ENCODE assay signal across 24 mouse cellular contexts in the genomic region with DNA sequence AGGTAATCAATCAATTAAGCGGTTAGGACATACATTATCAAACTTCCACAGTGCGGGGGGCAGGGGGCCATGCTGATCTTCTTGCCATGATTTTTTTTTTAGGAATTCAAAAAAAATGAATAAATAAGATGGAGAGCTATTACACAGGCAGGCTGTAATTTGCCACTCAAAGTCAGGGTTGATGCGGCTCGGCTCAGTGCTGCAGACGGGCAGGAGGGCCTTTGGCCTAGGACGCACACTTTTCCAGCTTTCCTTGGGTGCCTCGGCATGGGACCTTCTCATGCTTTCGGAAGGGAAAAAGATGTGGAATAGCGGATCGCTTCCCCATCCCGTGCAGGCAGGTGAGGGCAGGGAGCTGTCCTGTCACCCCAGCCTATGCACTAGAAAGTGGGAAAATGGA.
DNase-seq lines count a peak whose midpoint lies in the region; ATAC-seq lines count a peak whose summit lies in the region.
"Had no signal": no experiment of that assay in that cellular context is flagged by ENCODE, and none has a peak within 500 bp of the region (broad histone marks: within the 10 kb centered on the region; RNA-seq: fewer than 3 reads in every experiment).

No protein-coding gene starts in this region.

- no peak for ATAC-seq in hindbrain, embryonic 13.5 days (ENCODE audit: low FRiP score)
- ATAC-seq in hindbrain, embryonic 11.5 days (ENCODE audit: low FRiP score): no peak
- ATAC-seq in midbrain, embryonic 15.5 days (replicated peaks): no peak
- peak; percentile 61; the same call in 1 of the 2 replicates for ATAC-seq in forebrain, embryonic 16.5 days
- ATAC-seq in hindbrain, embryonic 16.5 days: no peak
- ATAC-seq: intestine, embryonic 16.5 days had no signal

- H3K36me3 ChIP-seq in hindbrain, embryonic 13.5 days: no peaks in the 10 kb centered on the region
- H3K36me3 ChIP-seq in hindbrain, embryonic 11.5 days (ENCODE audit: control insufficient read depth, insufficient read depth, low read length): no peaks in the 10 kb centered on the region
- H3K36me3 ChIP-seq in midbrain, embryonic 15.5 days (replicated peaks): no peaks in the 10 kb centered on the region
- H3K36me3 ChIP-seq in midbrain, embryonic 10.5 days: no peaks in the 10 kb centered on the region
- no peaks in the 10 kb centered on the region for H3K36me3 ChIP-seq in forebrain, embryonic 16.5 days (ENCODE audit: control insufficient read depth, insufficient read depth)
- H3K36me3 ChIP-seq in hindbrain, embryonic 16.5 days (ENCODE audit: control insufficient read depth, insufficient read depth, low read length): no peaks in the 10 kb centered on the region
- H3K36me3 ChIP-seq: embryonic facial prominence, embryonic 12.5 days; heart, embryonic 13.5 days; limb, embryonic 12.5 days; liver, embryonic 15.5 days had no signal

- DNase-seq in hindbrain, embryonic 11.5 days (ENCODE audit: low spot score): no peak
- no peak for DNase-seq in midbrain, embryonic 10.5 days (ENCODE audit: low spot score)
- DNase-seq in left cerebral cortex, postnatal 10 days (ENCODE audit: extremely low spot score in 1 of 2, low spot score in 2 of 2): no peak
- DNase-seq: adrenal gland, postnatal 25 days; B cell, adult 2 months; cerebellum, adult 11-12 months; cerebellum, adult 9-11 months; embryo, embryonic 11 days; heart, postnatal 10 days; kidney, adult 8-10 months; kidney, postnatal 4 days; lung, embryonic 14.5 days; lung, postnatal 14 days; thymus, adult 2 months had no signal

- peak overlapping the region; percentile 81 for H3K27ac ChIP-seq in hindbrain, embryonic 13.5 days
- H3K27ac ChIP-seq in hindbrain, embryonic 11.5 days (ENCODE audit: low read depth, low read length): no peak overlapping the region
- peak overlapping the region; percentile 39; the same call in 1 of the 2 replicates for H3K27ac ChIP-seq in midbrain, embryonic 15.5 days
- no peak overlapping the region for H3K27ac ChIP-seq in midbrain, embryonic 10.5 days (replicated peaks)
- H3K27ac ChIP-seq in forebrain, embryonic 16.5 days (ENCODE audit: low read length): peak overlapping the region; percentile 66
- H3K27ac ChIP-seq in hindbrain, embryonic 16.5 days (ENCODE audit: low read depth, low read length): peak overlapping the region; percentile 31; the same call in 1 of the 2 replicates
- H3K27ac ChIP-seq: embryonic facial prominence, embryonic 12.5 days; heart, embryonic 13.5 days; kidney, postnatal 0 days; limb, embryonic 12.5 days; liver, embryonic 15.5 days had no signal

- 56% methylated on average over 11 of the region's 11 CpGs for WGBS in hindbrain, embryonic 13.5 days
- WGBS in hindbrain, embryonic 11.5 days: 71% methylated on average over 11 of the region's 11 CpGs
- WGBS in midbrain, embryonic 15.5 days: 68% methylated on average over 11 of the region's 11 CpGs
- 80% methylated on average over 11 of the region's 11 CpGs for WGBS in midbrain, embryonic 10.5 days
- 48% methylated on average over 11 of the region's 11 CpGs for WGBS in forebrain, embryonic 16.5 days
- 68% methylated on average over 11 of the region's 11 CpGs for WGBS in hindbrain, embryonic 16.5 days

- no peak overlapping the region for H3K9ac ChIP-seq in hindbrain, embryonic 13.5 days
- H3K9ac ChIP-seq in hindbrain, embryonic 11.5 days (ENCODE audit: low read depth, low read length): no peak overlapping the region
- no peak overlapping the region for H3K9ac ChIP-seq in midbrain, embryonic 15.5 days
- peak overlapping the region; percentile 37 for H3K9ac ChIP-seq in forebrain, embryonic 16.5 days (replicated peaks; ENCODE audit: low read depth, low read length)
- no peak overlapping the region for H3K9ac ChIP-seq in hindbrain, embryonic 16.5 days (ENCODE audit: low read depth, low read length)
- H3K9ac ChIP-seq: embryonic facial prominence, embryonic 12.5 days; heart, embryonic 13.5 days; limb, embryonic 12.5 days; liver, embryonic 15.5 days; lung, embryonic 14.5 days had no signal

- no peak overlapping the region for H3K4me2 ChIP-seq in hindbrain, embryonic 13.5 days
- H3K4me2 ChIP-seq in hindbrain, embryonic 11.5 days (replicated peaks; ENCODE audit: low read depth, low read length): no peak overlapping the region
- no peak overlapping the region for H3K4me2 ChIP-seq in midbrain, embryonic 15.5 days
- H3K4me2 ChIP-seq in forebrain, embryonic 16.5 days (ENCODE audit: low read length): no peak overlapping the region
- peak overlapping the region; percentile 11; the same call in 1 of the 2 replicates for H3K4me2 ChIP-seq in hindbrain, embryonic 16.5 days (ENCODE audit: low read length)
- H3K4me2 ChIP-seq: embryonic facial prominence, embryonic 12.5 days; heart, embryonic 13.5 days; limb, embryonic 12.5 days; liver, embryonic 15.5 days; lung, embryonic 14.5 days had no signal

- no peaks in the 10 kb centered on the region for H3K9me3 ChIP-seq in hindbrain, embryonic 13.5 days
- H3K9me3 ChIP-seq in hindbrain, embryonic 11.5 days (ENCODE audit: control insufficient read depth, low read length): no peaks in the 10 kb centered on the region
- H3K9me3 ChIP-seq in midbrain, embryonic 15.5 days: no peaks in the 10 kb centered on the region
- no peaks in the 10 kb centered on the region for H3K9me3 ChIP-seq in midbrain, embryonic 10.5 days (replicated peaks)
- no peaks in the 10 kb centered on the region for H3K9me3 ChIP-seq in forebrain, embryonic 16.5 days (ENCODE audit: control insufficient read depth, low read length)
- no peaks in the 10 kb centered on the region for H3K9me3 ChIP-seq in hindbrain, embryonic 16.5 days (ENCODE audit: control insufficient read depth, low read length)
- H3K9me3 ChIP-seq: embryonic facial prominence, embryonic 12.5 days; heart, embryonic 13.5 days; limb, embryonic 12.5 days; liver, embryonic 15.5 days had no signal

- H3K4me3 ChIP-seq in hindbrain, embryonic 13.5 days: no peak overlapping the region
- no peak overlapping the region for H3K4me3 ChIP-seq in hindbrain, embryonic 11.5 days (ENCODE audit: low read depth, low read length)
- H3K4me3 ChIP-seq in midbrain, embryonic 15.5 days: no peak overlapping the region
- H3K4me3 ChIP-seq in midbrain, embryonic 10.5 days: no peak overlapping the region
- no peak overlapping the region for H3K4me3 ChIP-seq in forebrain, embryonic 16.5 days (replicated peaks; ENCODE audit: low read length)
- H3K4me3 ChIP-seq in hindbrain, embryonic 16.5 days (ENCODE audit: low read length): no peak overlapping the region
- H3K4me3 ChIP-seq: embryonic facial prominence, embryonic 12.5 days; heart, embryonic 13.5 days; limb, embryonic 12.5 days; liver, embryonic 15.5 days had no signal

- peaks cover 26% of the 10 kb centered on the region for H3K4me1 ChIP-seq in hindbrain, embryonic 13.5 days (replicated peaks)
- no peaks in the 10 kb centered on the region for H3K4me1 ChIP-seq in hindbrain, embryonic 11.5 days (replicated peaks; ENCODE audit: control insufficient read depth, insufficient read depth, low read length)
- H3K4me1 ChIP-seq in midbrain, embryonic 15.5 days: peaks cover 12% of the 10 kb centered on the region; the same call in 1 of the 2 replicates
- H3K4me1 ChIP-seq in midbrain, embryonic 10.5 days: peaks cover 4% of the 10 kb centered on the region; the same call in 1 of the 2 replicates
- peaks cover 11% of the 10 kb centered on the region for H3K4me1 ChIP-seq in forebrain, embryonic 16.5 days (replicated peaks; ENCODE audit: control insufficient read depth, insufficient read depth, low read length)
- 0 out of 2 replicates have a peak, but pooled peaks cover 4% of the 10 kb centered on the region for H3K4me1 ChIP-seq in hindbrain, embryonic 16.5 days (ENCODE audit: control insufficient read depth, insufficient read depth, low read depth, low read length)
- H3K4me1 ChIP-seq: embryonic facial prominence, embryonic 12.5 days; heart, embryonic 13.5 days; limb, embryonic 12.5 days; liver, embryonic 15.5 days had no signal

- intact Hi-C loops in left cerebral cortex, postnatal 10 days (cut with DNase I): no loop called here

- no peaks in the 10 kb centered on the region for H3K27me3 ChIP-seq in hindbrain, embryonic 13.5 days
- H3K27me3 ChIP-seq in hindbrain, embryonic 11.5 days (ENCODE audit: control insufficient read depth, insufficient read depth, low read length): no peaks in the 10 kb centered on the region
- no peaks in the 10 kb centered on the region for H3K27me3 ChIP-seq in midbrain, embryonic 15.5 days (replicated peaks)
- no peaks in the 10 kb centered on the region for H3K27me3 ChIP-seq in midbrain, embryonic 10.5 days (ENCODE audit: low read depth, poor library complexity, severe bottlenecking)
- no peaks in the 10 kb centered on the region for H3K27me3 ChIP-seq in forebrain, embryonic 16.5 days (replicated peaks; ENCODE audit: control insufficient read depth, insufficient read depth, low read length)
- H3K27me3 ChIP-seq in hindbrain, embryonic 16.5 days (replicated peaks; ENCODE audit: control insufficient read depth, insufficient read depth, low read length): no peaks in the 10 kb centered on the region
- H3K27me3 ChIP-seq: embryonic facial prominence, embryonic 12.5 days; liver, embryonic 15.5 days had no signal

Comparison
In these comparisons a context has a peak if more than half of its experiments do, and no peak if none do; other contexts are left out.
1. H3K27ac ChIP-seq: peak in hindbrain, embryonic 13.5 days (single experiment), midbrain, embryonic 15.5 days (single experiment), forebrain, embryonic 16.5 days (single experiment) and hindbrain, embryonic 16.5 days (single experiment); none in hindbrain, embryonic 11.5 days (single experiment) and midbrain, embryonic 10.5 days (single experiment).